Mouse (Mus musculus) heart, adult 2 months (tissue): ENCODE data around the gene Plxdc1. TPM values are rescaled to one million over a fixed set of nuclear protein-coding genes. Genes with fewer than 3 reads are reported as not detected.

ENCODE experiments used
- DNase-seq, 2 experiments: peaks; one replicate each; pipeline ENCODE4 v3.0.0; 2021
- H3K27ac ChIP-seq: fragments of 200-600 bp; 2 replicates; pipeline ENCODE4 v1.8.1; 2022
- H3K27me3 ChIP-seq: fragments of 200-500 bp; 2 replicates; pipeline ENCODE4 v1.6.1; 2012; ENCODE audit warnings: mild to moderate bottlenecking, low read length, inconsistent platforms, mixed read lengths; ENCODE audit not compliant: control insufficient read depth, insufficient read depth
- H3K36me3 ChIP-seq: fragments of 200-500 bp; 2 replicates; pipeline ENCODE4 v1.6.1; 2012; ENCODE audit warnings: low read length, inconsistent platforms; ENCODE audit not compliant: control insufficient read depth, insufficient read depth
- H3K4me1 ChIP-seq: fragments of 200-500 bp; 2 replicates; pipeline ENCODE4 v1.6.1; 2011; ENCODE audit warnings: low read length; ENCODE audit not compliant: control insufficient read depth, insufficient read depth
- H3K4me3 ChIP-seq: fragments of 200-600 bp; 2 replicates; pipeline ENCODE4 v1.8.1; 2022
- H3K79me2 ChIP-seq: fragments of 200-500 bp; replicated peaks from 2 replicates; pipeline ENCODE4 v1.6.1; 2012; ENCODE audit warnings: mild to moderate bottlenecking, inconsistent platforms, low read length, moderate library complexity, mixed read lengths; ENCODE audit not compliant: control insufficient read depth, insufficient read depth
- H3K9ac ChIP-seq: fragments of 200-500 bp; 2 replicates; pipeline ENCODE4 v1.6.1; 2012; ENCODE audit warnings: low read depth, mild to moderate bottlenecking, control low read depth, inconsistent platforms, low read length, mixed read lengths
- CTCF ChIP-seq: fragments of 200-600 bp; IDR thresholded peaks from 2 replicates; pipeline ENCODE4 v1.8.1; 2022; ENCODE audit warnings: antibody characterized with exemption, mild to moderate bottlenecking, moderate library complexity
- EP300 ChIP-seq: fragments of 200-500 bp; IDR thresholded peaks from 2 replicates; pipeline ENCODE4 v1.6.1; 2011; ENCODE audit warnings: low read depth, low read length, control low read depth; ENCODE audit not compliant: insufficient read depth
- POLR2A ChIP-seq: fragments of 200-500 bp; IDR thresholded peaks from 2 replicates; pipeline ENCODE4 v1.6.1; 2011; ENCODE audit warnings: mild to moderate bottlenecking, low read depth, low read length, control low read depth; ENCODE audit not compliant: insufficient read depth
- WGBS: fragments of 180-500 bp; shearing (Covaris S2); methylation state at CpG from one replicate; pipeline ENCODE4 v1.1.7; 2018; 5-methylcytosine and 5-hydroxymethylcytosine counted together
- intact Hi-C: fragments of 180-260 bp; cut with DNase I; formaldehyde crosslinking; loops from one replicate; pipeline ENCODE4 v1.15.1; 2025
- polyA plus RNA-seq: library from polyadenylated mRNA; depleted of rRNA; stranded (reverse); fragments of >200 nt; gene quantifications from 2 replicates; pipeline ENCODE4 v1.2.3, GENCODE M21; 2012
- total RNA-seq, 2 experiments: library from RNA; stranded (reverse); gene quantifications; 2 replicates each; pipeline ENCODE4 v1.2.3; 2021

Plxdc1 gene
- total and polyA plus RNA-seq, 3 experiments = 4.5 to 6.6 (median 5.5) TPM

DNA sequence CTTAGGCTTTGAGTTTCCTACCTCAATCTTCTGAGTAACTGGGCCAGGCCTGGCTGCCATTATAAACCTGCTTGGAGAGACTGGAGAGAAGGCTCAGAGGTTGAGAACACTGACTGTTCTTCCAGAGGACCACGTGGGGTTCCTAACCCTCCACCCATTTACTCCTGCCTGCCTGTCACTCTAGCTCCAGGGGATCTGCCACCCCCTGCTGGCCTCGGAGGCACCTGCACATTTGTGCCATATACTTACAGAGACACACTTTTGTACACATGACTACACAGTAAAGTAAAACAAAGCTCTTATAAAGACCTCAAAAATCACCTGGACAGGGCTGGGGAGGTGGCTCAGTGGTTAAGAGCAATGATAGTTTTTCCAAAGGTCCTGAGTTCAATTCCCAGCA, 13.8 kb downstream of the Plxdc1 start:
- H3K4me3 ChIP-seq = no peak overlapping the region
- no peak overlapping the region for H3K9ac ChIP-seq
- no peak for DNase-seq
- intact Hi-C loops = no loop called here
- peaks cover 5% of the 10 kb centered on the region for H3K4me1 ChIP-seq
- no peaks in the 10 kb centered on the region for H3K79me2 ChIP-seq
- H3K27ac ChIP-seq = no peak overlapping the region
- WGBS = 60% methylated on average over 2 of the region's 2 CpGs
- no peaks in the 10 kb centered on the region for H3K36me3 ChIP-seq
- no peaks in the 10 kb centered on the region for H3K27me3 ChIP-seq
- TF ChIP-seq POLR2A (no peak), CTCF (peak; percentile 34)

GRCm38 (mm10) chr11:97971232-97971631, 15.0 kb downstream of the Plxdc1 start:
- Histone ChIP-seq H3K9ac (no peak overlapping the region), H3K4me3 (peak overlapping the region; percentile 20; the same call in 1 of the 2 replicates), H3K4me1 (peaks cover 6% of the 10 kb centered on the region), H3K36me3 (no peaks in the 10 kb centered on the region), H3K27ac (peak overlapping the region; percentile 53; the same call in 1 of the 2 replicates), H3K79me2 (no peaks in the 10 kb centered on the region), H3K27me3 (no peaks in the 10 kb centered on the region)
- TF ChIP-seq EP300 (peak; percentile 85), CTCF (no peak; the same call in 1 of the 2 replicates)
- peak; percentile 82 to 90 for DNase-seq
- intact Hi-C loops = no loop called here
- WGBS = 5% methylated on average over 7 of the region's 7 CpGs

- Histone ChIP-seq H3K27ac (peak overlapping the region; percentile 32; the same call in 1 of the 2 replicates), H3K4me3 (peak overlapping the region; percentile 20; the same call in 1 of the 2 replicates), H3K4me1 (peaks cover 6% of the 10 kb centered on the region), H3K36me3 (no peaks in the 10 kb centered on the region), H3K27me3 (no peaks in the 10 kb centered on the region), H3K9ac (no peak overlapping the region), H3K79me2 (no peaks in the 10 kb centered on the region)
- no peak for TF ChIP-seq CTCF
- TF ChIP-seq POLR2A = no peak
- no peak for TF ChIP-seq EP300
- DNase-seq = no peak
- 58% methylated on average over 7 of the region's 7 CpGs for WGBS
- intact Hi-C loops = no loop called here
These were observed 15.5 kb downstream of the Plxdc1 start for GRCm38 (mm10) chr11:97970771-97971170.

GRCm38 (mm10) chr11:97968385-97968784, 17.9 kb downstream of the Plxdc1 start:
- Histone ChIP-seq H3K36me3 (no peaks in the 10 kb centered on the region), H3K79me2 (no peaks in the 10 kb centered on the region), H3K4me1 (peaks cover 6% of the 10 kb centered on the region), H3K27ac (no peak overlapping the region), H3K9ac (no peak overlapping the region), H3K4me3 (no peak overlapping the region), H3K27me3 (no peaks in the 10 kb centered on the region)
- WGBS = 61% methylated on average over 5 of the region's 5 CpGs
- no peak for DNase-seq
- intact Hi-C loops = no loop called here
- TF ChIP-seq EP300 (no peak), POLR2A (no peak), CTCF (no peak)

- Histone ChIP-seq H3K79me2 (no peaks in the 10 kb centered on the region), H3K4me1 (peaks cover 6% of the 10 kb centered on the region), H3K36me3 (no peaks in the 10 kb centered on the region), H3K4me3 (no peak overlapping the region), H3K27ac (no peak overlapping the region), H3K9ac (no peak overlapping the region), H3K27me3 (no peaks in the 10 kb centered on the region)
- peak; percentile 56 to 74 for DNase-seq
- TF ChIP-seq POLR2A = no peak
- TF ChIP-seq EP300 = no peak
- no peak for TF ChIP-seq CTCF
- WGBS = 43% methylated on average over 2 of the region's 2 CpGs
- intact Hi-C loops = no loop called here
These were observed 19.1 kb downstream of the Plxdc1 start for GRCm38 (mm10) chr11:97967114-97967513.

DNA sequence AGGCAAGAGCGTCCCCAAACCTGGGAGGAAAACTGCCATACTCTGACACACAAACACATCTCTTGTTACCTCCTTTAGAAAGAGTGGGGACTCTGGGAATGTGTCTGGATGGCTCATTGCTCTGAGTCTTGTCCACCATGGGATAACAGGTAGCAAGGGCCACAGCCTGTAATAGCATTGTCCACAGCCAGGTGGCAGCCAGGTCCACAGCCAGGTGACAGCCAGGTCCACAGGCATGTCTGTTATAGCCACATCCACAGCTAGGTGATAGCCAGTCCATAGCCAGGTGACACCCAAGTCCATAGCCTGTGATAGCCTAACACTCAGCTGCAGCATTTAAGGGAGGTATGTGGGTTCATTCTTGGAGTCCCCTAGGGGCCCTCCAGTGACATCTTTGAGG, 25.3 kb downstream of the Plxdc1 start:
- TF ChIP-seq CTCF = peak; percentile 55
- no peak for TF ChIP-seq POLR2A
- 0 out of 2 replicates have a peak, but pooled peaks have one; percentile 13 for TF ChIP-seq EP300
- intact Hi-C loops = no loop called here
- WGBS = 95% methylated on average over 1 of the region's 1 CpGs
- no peaks in the 10 kb centered on the region for H3K36me3 ChIP-seq
- no peak overlapping the region for H3K27ac ChIP-seq
- no peak overlapping the region for H3K9ac ChIP-seq
- no peak overlapping the region for H3K4me3 ChIP-seq
- H3K4me1 ChIP-seq = no peaks in the 10 kb centered on the region
- no peaks in the 10 kb centered on the region for H3K79me2 ChIP-seq
- no peaks in the 10 kb centered on the region for H3K27me3 ChIP-seq
- no peak for DNase-seq
